ENCODE assay signal across 9 mouse cellular contexts in genomic region chr12:117083856-117084701, GRCm38 (mm10).
A peak's percentile ranks its signal among the peaks of the same experiment; 100 is the strongest.
DNase-seq lines count a peak whose midpoint lies in the region; ATAC-seq and TF ChIP-seq lines count a peak whose summit lies in the region.
"Had no signal": no experiment of that assay in that cellular context is flagged by ENCODE, and none has a peak within 500 bp of the region (broad histone marks: within the 10 kb centered on the region; RNA-seq: fewer than 3 reads in every experiment).

No protein-coding gene starts in this region.

- ATAC-seq in neural tube, embryonic 13.5 days (ENCODE audit: low read depth), result peak; percentile 65; the same call in 1 of the 2 replicates
- 0 out of 2 replicates have a peak, but pooled peaks have one; percentile 35 for ATAC-seq in hindbrain, embryonic 14.5 days (ENCODE audit: low FRiP score)
- peak; percentile 64 for ATAC-seq in midbrain, postnatal 0 days (ENCODE audit: low FRiP score)

- 71% methylated on average over 3 of the region's 3 CpGs for WGBS in neural tube, embryonic 13.5 days
- WGBS in hindbrain, embryonic 14.5 days, result 67% methylated on average over 3 of the region's 3 CpGs
- 26% methylated on average over 3 of the region's 3 CpGs for WGBS in midbrain, postnatal 0 days

- TF ChIP-seq CTCF in midbrain, postnatal 0 days (IDR thresholded peaks at IDR 0.05), result no peak

- H3K9ac ChIP-seq in neural tube, embryonic 13.5 days, result no peak overlapping the region
- H3K9ac ChIP-seq in hindbrain, embryonic 14.5 days, result no peak overlapping the region
- H3K9ac ChIP-seq in midbrain, postnatal 0 days (replicated peaks; ENCODE audit: low read length, poor library complexity, severe bottlenecking), result 0 out of 2 replicates have a peak overlapping the region, but pooled peaks have one; percentile 8
- H3K9ac ChIP-seq: liver, embryonic 14.5 days had no signal

- 0 out of 2 replicates have a peak overlapping the region, but pooled peaks have one; percentile 1 for H3K27ac ChIP-seq in neural tube, embryonic 13.5 days (replicated peaks)
- H3K27ac ChIP-seq in hindbrain, embryonic 14.5 days, result 0 out of 2 replicates have a peak overlapping the region, but pooled peaks have one; percentile 41
- H3K27ac ChIP-seq in midbrain, postnatal 0 days (ENCODE audit: low read depth, low read length), result peak overlapping the region; percentile 77
- H3K27ac ChIP-seq: liver, embryonic 14.5 days had no signal

- peaks cover 14% of the 10 kb centered on the region for H3K4me1 ChIP-seq in neural tube, embryonic 13.5 days (replicated peaks)
- 0 out of 2 replicates have a peak, but pooled peaks cover 6% of the 10 kb centered on the region for H3K4me1 ChIP-seq in hindbrain, embryonic 14.5 days (replicated peaks; ENCODE audit: control insufficient read depth, insufficient read depth, low read length)
- peaks cover 12% of the 10 kb centered on the region; the same call in 1 of the 2 replicates for H3K4me1 ChIP-seq in midbrain, postnatal 0 days (ENCODE audit: insufficient read depth, low read length)

- no peaks in the 10 kb centered on the region for H3K27me3 ChIP-seq in neural tube, embryonic 13.5 days
- no peaks in the 10 kb centered on the region for H3K27me3 ChIP-seq in hindbrain, embryonic 14.5 days (ENCODE audit: control insufficient read depth, insufficient read depth, low read length)
- H3K27me3 ChIP-seq in midbrain, postnatal 0 days (ENCODE audit: insufficient read depth, low read length), result no peaks in the 10 kb centered on the region

- no peaks in the 10 kb centered on the region for H3K9me3 ChIP-seq in neural tube, embryonic 13.5 days
- no peaks in the 10 kb centered on the region for H3K9me3 ChIP-seq in hindbrain, embryonic 14.5 days (ENCODE audit: control insufficient read depth, low read length)
- H3K9me3 ChIP-seq in midbrain, postnatal 0 days (ENCODE audit: low read length), result no peaks in the 10 kb centered on the region

- H3K4me3 ChIP-seq in neural tube, embryonic 13.5 days, result no peak overlapping the region
- H3K4me3 ChIP-seq in hindbrain, embryonic 14.5 days (replicated peaks; ENCODE audit: low read length), result no peak overlapping the region
- H3K4me3 ChIP-seq in midbrain, postnatal 0 days (ENCODE audit: low read depth, low read length), result no peak overlapping the region

- H3K36me3 ChIP-seq in neural tube, embryonic 13.5 days, result no peaks in the 10 kb centered on the region
- no peaks in the 10 kb centered on the region for H3K36me3 ChIP-seq in hindbrain, embryonic 14.5 days (replicated peaks; ENCODE audit: control insufficient read depth, insufficient read depth)
- no peaks in the 10 kb centered on the region for H3K36me3 ChIP-seq in midbrain, postnatal 0 days (ENCODE audit: insufficient read depth, low read length)

- DNase-seq in embryo, embryonic 11 days, result peak; percentile 19
- DNase-seq in embryo, embryonic 10.5 days (ENCODE audit: low spot score), result no peak
- no peak for DNase-seq in neural tube, embryonic 10.5 days (ENCODE audit: extremely low spot score, low spot score)
- peak; percentile 32 for DNase-seq in hindbrain, embryonic 14.5 days (ENCODE audit: low spot score)
- DNase-seq in midbrain, postnatal 0 days (ENCODE audit: low spot score), result no peak
- no peak for DNase-seq in gastrocnemius, postnatal 36 days
- DNase-seq in heart, adult 8-10 months (ENCODE audit: low spot score), result no peak

- intact Hi-C loops in gastrocnemius, postnatal 36 days (cut with DNase I), result no loop called here

- H3K4me2 ChIP-seq in neural tube, embryonic 13.5 days, result no peak overlapping the region
- H3K4me2 ChIP-seq in hindbrain, embryonic 14.5 days (replicated peaks), result no peak overlapping the region
- H3K4me2 ChIP-seq in midbrain, postnatal 0 days (ENCODE audit: low read depth, low read length, poor library complexity, severe bottlenecking), result no peak overlapping the region

Comparison
In these comparisons a context has a peak if more than half of its experiments do, and no peak if none do; other contexts are left out.
1. DNase-seq: peak in embryo, embryonic 11 days (single experiment) and hindbrain, embryonic 14.5 days (single experiment); none in embryo, embryonic 10.5 days (single experiment), neural tube, embryonic 10.5 days (single experiment), midbrain, postnatal 0 days (single experiment), gastrocnemius, postnatal 36 days (0 of 2) and heart, adult 8-10 months (single experiment).
2. H3K27ac ChIP-seq: peak in every context shown above with its lines; median percentile 77 in midbrain, postnatal 0 days; 41 in hindbrain, embryonic 14.5 days; 1 in neural tube, embryonic 13.5 days.
3. Peak in every context shown above with its lines, with median percentiles within 50 percentile points of each other: ATAC-seq.